Mouse (Mus musculus) bone marrow, adult 2 months (tissue): Measurements from ENCODE around the gene Gbp5.

Experiments
- CTCF ChIP-seq: fragments of 200-500 bp; IDR thresholded peaks from 2 replicates; pipeline ENCODE4 v1.5.1; 2011; ENCODE audit warnings: low read length, control low read depth; ENCODE audit not compliant: control insufficient read depth, insufficient read depth
- POLR2A ChIP-seq: fragments of 200-500 bp; IDR thresholded peaks from 2 replicates; pipeline ENCODE4 v1.6.1; 2011; ENCODE audit warnings: low read depth, mild to moderate bottlenecking, control low read depth, low read length, borderline replicate concordance; ENCODE audit not compliant: control insufficient read depth

DNA sequence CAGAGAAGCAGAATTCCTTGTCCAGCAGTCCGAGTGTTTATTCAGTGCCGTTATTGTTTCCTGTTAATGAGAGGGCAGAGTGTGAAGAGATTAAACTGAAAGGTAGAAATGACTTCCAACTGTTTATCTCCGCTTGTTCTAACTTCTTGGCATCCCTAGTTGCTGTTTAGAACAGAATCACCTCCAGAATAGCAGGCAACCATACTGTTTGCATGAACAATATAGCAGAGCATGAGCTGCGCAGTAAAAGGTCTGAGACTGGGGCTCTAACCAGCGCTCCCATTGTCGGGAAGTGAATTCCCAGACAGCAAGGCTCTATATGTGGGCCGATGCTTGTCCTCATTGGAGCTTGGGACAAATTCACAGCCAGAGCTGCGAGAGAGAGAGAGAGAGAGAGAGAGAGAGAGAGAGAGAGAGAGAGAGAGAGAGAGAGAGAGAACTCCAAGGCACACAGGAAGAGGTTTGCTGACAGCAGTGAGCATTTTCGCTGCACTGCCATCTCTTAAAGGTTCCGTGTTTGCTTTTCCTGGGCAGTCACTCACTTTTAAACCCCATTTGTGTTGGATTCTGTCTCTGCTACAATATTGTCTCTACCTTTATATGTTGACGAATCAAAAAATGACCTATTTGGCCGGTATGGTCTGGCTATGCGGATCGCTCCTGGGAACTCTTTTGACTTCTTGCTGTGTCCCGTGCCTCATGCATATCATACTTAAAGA is 3.5 kb downstream of the Gbp5 start:
- TF ChIP-seq CTCF, result no peak
- no peak for TF ChIP-seq POLR2A
